Mouse (Mus musculus) cerebellum, postnatal 25 days (tissue): ENCODE data around the gene Trappc10.

Experiments used
- DNase-seq, 2 experiments: peaks; one replicate each; pipeline ENCODE4 v3.0.0; 2021; ENCODE audit warnings: mixed read lengths in 2 of 2

Trappc10 gene

GRCm38 (mm10) chr10:78158041-78158440, 86.4 kb downstream of the Trappc10 start:
- DNase-seq: no peak

- DNase-seq: no peak
These were observed 87.5 kb downstream of the Trappc10 start for GRCm38 (mm10) chr10:78156926-78157325.

DNA sequence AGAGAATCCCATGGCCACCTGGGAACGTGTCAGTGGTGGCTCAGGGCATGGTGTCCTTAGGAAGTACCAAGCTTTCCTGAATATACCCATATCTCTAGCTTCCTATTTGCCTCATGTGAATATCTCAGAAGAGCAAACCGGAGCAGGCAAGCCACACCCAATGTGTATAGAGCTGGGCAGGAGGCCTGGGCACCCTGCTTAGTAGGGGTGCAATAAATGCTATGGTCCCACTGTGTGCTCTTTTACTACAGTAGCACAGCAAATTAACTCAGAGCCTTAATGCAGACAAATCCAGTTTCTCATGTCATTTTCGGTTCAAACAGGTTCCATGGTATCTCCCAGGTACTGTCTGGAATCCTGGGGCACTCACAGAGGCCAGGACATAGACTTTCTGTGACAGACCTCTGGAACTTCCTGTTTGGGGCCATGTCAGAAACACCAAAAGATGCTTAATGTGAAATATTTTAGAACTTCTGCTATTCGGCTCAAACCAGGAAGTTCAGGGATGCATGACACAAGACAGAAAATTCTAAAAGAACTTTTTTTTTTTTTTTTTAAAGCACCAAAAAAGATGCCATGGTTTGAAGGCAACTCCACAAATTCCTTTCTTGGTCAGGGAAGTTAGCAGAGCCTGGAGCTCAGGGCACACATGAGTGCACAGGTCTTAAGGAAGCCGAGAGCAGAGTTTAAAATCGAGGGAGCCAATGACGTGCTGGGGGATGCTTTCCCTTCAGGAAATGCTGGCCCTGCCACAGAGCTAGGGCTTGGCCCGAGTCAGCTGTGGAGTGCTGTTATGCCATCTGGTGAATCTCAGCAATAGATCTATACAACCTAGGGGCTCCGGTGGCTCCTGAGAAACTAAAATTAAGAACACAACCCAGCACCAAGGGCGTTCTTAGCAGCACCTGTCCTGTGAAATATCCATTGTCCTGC, 95.3 kb downstream of the Trappc10 start:
- DNase-seq: no peak

DNA sequence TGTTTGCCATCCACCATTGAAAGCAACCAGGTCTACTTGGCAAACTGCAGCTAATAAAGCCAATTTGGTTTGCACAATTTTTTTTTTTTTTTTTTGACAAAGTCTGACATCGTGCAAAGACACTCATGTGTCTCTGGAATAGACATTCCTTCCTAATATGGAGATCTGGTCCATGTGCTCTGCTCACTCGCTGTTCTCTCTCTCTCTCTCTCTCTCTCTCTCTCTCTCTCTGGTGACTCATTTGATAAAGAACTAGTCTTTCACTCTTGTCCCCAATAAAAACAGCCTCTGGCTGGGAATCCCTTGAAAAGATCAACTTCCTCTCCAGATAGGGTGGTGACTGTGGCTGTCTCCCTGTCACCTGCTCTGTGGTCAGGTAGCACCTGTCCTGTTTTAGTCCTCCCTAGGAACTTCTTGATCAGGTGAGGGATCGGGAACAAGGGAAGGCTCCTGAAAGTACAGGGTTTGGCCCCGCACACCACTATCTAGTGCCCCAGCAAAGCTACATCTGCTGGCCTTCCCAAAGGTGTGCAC, 96.5 kb downstream of the Trappc10 start:
- DNase-seq: no peak

DNA sequence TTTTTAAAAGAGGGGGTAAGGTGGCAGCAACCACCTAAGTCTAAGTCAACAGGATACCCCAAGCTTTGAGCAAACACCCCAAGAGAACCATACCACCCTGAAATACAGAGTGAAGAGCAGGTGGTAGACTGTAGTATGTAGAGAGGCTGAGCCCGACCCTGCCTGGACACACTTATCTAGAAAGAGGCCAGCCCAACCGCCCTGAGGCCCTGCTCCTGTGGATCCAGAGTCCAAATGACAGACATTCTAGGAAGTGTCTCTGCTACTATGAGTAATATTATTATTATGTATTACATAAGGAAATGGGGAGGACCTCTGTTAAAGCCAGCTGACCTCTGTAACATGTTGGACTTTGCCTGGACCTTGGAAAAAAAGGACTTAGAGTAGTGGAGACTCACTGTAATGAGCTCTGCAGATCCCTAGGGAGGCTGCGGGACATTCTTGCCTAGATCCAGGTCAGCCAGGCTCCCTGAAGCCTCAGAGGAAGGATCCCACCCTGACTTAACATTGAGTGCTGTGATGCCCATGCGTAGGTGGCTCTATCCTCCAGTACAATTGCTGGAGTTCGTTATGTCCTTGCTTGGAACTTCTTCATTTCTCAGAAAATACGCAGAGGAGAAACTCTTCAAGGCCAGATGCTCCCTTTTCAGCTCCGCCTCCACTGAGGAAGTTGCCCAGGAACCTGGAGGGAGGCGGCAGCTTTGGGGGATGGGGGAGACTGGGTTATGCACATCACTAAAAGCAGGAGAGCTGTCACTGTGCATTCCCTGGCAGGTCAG, 100.5 kb downstream of the Trappc10 start:
- no peak for DNase-seq

GRCm38 (mm10) chr10:78140843-78141242, 103.6 kb downstream of the Trappc10 start:
- no peak for DNase-seq

DNA sequence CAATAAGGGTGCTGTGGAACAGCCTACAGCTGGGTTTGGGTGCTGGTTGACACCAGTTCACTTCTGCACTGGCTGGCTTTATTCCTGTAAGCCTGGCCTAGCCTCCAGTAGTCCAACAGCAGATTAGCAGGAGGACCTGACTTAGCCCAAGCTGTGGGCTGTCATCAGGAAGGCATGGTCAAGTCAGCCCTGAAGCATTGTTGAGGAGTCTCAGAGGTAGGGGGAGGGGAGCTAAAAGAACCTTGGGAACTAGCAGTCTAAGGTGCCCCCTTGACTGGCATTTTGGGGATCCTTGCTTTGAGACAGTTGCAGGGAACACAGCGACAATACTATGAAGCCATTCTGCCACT, 104.2 kb downstream of the Trappc10 start:
- DNase-seq: no peak

DNA sequence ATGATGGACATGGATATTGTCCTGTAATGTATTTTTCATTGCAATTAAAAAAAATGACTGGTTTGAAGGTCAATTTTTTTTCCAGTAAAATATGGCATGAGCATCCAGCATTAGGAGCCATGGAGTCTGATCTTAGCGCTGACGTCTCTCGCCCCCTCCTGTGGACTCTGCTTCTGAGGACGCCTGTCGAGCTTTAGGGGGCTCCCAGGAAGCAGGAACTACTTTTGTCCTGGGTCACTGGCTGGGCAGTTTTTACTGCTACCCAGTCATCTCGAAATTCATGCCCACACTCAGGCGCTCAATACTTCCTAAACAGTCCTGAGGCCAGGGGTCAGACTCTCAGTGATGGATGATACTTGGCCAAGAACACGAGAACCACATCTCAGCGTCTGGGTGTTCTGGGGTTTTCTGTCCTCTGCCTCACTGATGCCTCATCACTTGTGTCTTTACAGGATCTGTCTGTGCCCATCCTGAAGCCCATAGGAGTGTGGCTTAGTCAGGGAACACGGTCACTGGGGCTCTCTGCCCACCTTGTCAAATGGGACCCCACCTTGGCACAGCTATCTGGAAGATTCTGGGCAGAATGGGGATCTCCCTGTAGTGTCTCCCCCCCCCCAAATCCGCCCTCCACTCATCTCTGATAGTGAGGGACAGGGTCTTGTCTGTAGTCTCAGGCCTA, 104.7 kb downstream of the Trappc10 start:
- no peak for DNase-seq

DNA sequence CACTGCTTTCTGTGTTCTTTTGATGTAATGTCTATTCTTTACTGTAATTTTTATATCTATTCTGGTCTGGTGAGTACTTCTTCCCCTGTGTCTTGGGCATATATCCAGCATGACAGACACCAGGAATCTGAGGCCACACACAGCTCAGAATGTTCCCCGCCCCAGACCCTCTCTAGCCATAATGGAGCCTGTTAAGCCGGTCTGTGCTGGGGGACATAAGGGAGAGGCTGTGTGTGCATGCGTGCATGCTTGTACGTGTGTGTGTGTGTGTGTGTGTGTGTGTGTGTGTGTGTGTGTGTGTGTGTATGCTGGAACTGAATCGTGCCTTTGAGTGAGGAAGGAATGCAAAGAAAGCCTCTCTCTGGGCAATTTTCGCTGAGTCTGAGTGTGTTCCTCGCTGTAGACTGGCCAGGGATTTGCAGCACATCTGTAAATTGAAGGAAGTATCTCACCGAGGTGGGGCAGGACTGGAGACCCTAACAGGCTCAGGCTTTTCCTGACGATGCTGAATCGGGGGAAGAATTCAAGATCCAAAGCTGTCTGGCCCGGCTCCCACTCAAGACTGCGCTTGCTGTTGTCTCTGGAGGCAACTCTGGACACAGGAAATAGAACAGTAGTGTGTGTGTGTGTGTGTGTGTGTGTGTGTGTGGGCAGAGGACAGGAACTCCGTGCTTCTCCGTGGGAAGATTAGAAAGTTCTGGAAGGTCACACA, 105.5 kb downstream of the Trappc10 start:
- no peak for DNase-seq

DNA sequence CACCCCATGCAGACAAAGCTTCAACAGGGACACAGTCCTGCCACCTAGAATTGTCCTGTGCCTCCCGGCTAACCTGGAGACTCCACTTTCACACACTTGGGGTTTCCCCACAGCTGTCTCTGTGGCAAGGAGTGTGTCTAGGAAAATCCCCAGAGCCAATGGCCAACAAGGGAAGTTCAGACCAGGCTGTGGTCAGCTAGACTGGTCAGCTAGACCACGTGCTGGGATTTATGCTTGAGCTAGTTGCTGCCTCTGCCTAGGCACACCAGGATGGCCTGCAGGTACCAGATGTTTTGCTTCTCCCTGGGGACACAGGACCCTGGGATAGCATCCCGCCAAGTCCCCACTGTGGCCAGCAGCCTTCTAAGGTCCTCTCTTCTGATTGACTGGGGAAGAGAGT, 107.2 kb downstream of the Trappc10 start:
- DNase-seq: no peak
